Mouse (Mus musculus) forebrain, embryonic 14.5 days (tissue): ENCODE data around the gene Tnfsfm13. TPM values are rescaled to one million over a fixed set of nuclear protein-coding genes. Genes with fewer than 3 reads are reported as not detected.

ENCODE experiments used
- ATAC-seq: fragments of 200-750 bp; cut with Nextera tagmentation; 2 replicates; pipeline ENCODE4 v1.8.0; 2017; ENCODE audit warnings: mild to moderate bottlenecking, moderate library complexity
- DNase-seq: peaks from one replicate; pipeline ENCODE4 v3.0.0-alpha.2; 2015; ENCODE audit warnings: low spot score
- H3K27ac ChIP-seq: fragments of 300-500 bp; sonication (generic); 2 replicates; pipeline ENCODE4 v1.5.1; 2014; ENCODE audit warnings: low read depth, mild to moderate bottlenecking, control low read depth, low read length, moderate library complexity
- H3K27me3 ChIP-seq: fragments of 300-500 bp; sonication (generic); replicated peaks from 2 replicates; pipeline ENCODE4 v1.6.1; 2014; ENCODE audit warnings: low read length, control low read depth, mixed read lengths; ENCODE audit not compliant: control insufficient read depth, insufficient read depth
- H3K36me3 ChIP-seq: fragments of 300-500 bp; sonication (generic); 2 replicates; pipeline ENCODE4 v1.6.1; 2014; ENCODE audit warnings: low read length, control low read depth; ENCODE audit not compliant: control insufficient read depth, insufficient read depth
- H3K4me1 ChIP-seq: fragments of 300-500 bp; sonication (generic); 2 replicates; pipeline ENCODE4 v1.6.1; 2014; ENCODE audit warnings: antibody characterized with exemption, low read length, control low read depth; ENCODE audit not compliant: control insufficient read depth, insufficient read depth
- H3K4me2 ChIP-seq: fragments of 300-500 bp; sonication (generic); 2 replicates; pipeline ENCODE4 v1.6.1; 2014; ENCODE audit warnings: mild to moderate bottlenecking, control low read depth, low read length
- H3K4me3 ChIP-seq: fragments of 300-500 bp; sonication (generic); 2 replicates; pipeline ENCODE4 v1.5.1; 2014; ENCODE audit warnings: low read depth, low read length, control low read depth
- H3K9ac ChIP-seq: fragments of 300-500 bp; sonication (generic); 2 replicates; pipeline ENCODE4 v1.6.1; 2014; ENCODE audit warnings: mild to moderate bottlenecking, low read length, control low read depth, moderate library complexity
- H3K9me3 ChIP-seq: fragments of 300-500 bp; sonication (generic); replicated peaks from 2 replicates; pipeline ENCODE4 v1.6.1; 2016; ENCODE audit warnings: low read length, control low read depth, mixed read lengths; ENCODE audit not compliant: control insufficient read depth
- WGBS: fragments of 180-500 bp; shearing (Covaris S2); extraction: QIAGEN DNeasy Blood & Tissue Kit; methylation state at CpG from one replicate; pipeline ENCODE4 v1.1.7; 2014; 5-methylcytosine and 5-hydroxymethylcytosine counted together
- polyA plus RNA-seq: library from polyadenylated mRNA; unstranded; fragments of >200 nt; fragmentation: Nextera tagmentation; extraction: Ambion mirVana; gene quantifications from 2 replicates; pipeline ENCODE4 v1.2.1, GENCODE M21; 2014

Tnfsfm13 gene
- polyA plus RNA-seq, 1 experiment from 2014 or later: 1.5 TPM

GRCm38 (mm10) chr11:69685526-69686148 is 10.3 kb downstream of the Tnfsfm13 start, which contains the start of gene Tnfsf13:
Gene Tnfsf13 (minus strand): TSS chr11:69685784.
- H3K4me3 ChIP-seq: no peak within 1 kb of the TSS
- no peaks in the 10 kb centered on the region for H3K36me3 ChIP-seq
- WGBS: 51% methylated on average over 10 of the region's 10 CpGs
- H3K27ac ChIP-seq: peak within 1 kb of the TSS; percentile 52
- H3K4me1 ChIP-seq: peaks cover 19% of the 10 kb centered on the region
- H3K9ac ChIP-seq: peak within 1 kb of the TSS; percentile 29; the same call in 1 of the 2 replicates
- no peak for ATAC-seq
- no peak within 1 kb of the TSS for H3K4me2 ChIP-seq
- no peaks in the 10 kb centered on the region for H3K9me3 ChIP-seq
- DNase-seq: peak; percentile 45
- H3K27me3 ChIP-seq: no peaks in the 10 kb centered on the region

- H3K9ac ChIP-seq: no peak overlapping the region
- no peaks in the 10 kb centered on the region for H3K9me3 ChIP-seq
- 79% methylated on average over 6 of the region's 6 CpGs for WGBS
- ATAC-seq: no peak
- no peaks in the 10 kb centered on the region for H3K27me3 ChIP-seq
- peaks cover 23% of the 10 kb centered on the region for H3K4me1 ChIP-seq
- DNase-seq: no peak
- H3K4me3 ChIP-seq: no peak overlapping the region
- no peak overlapping the region for H3K27ac ChIP-seq
- H3K36me3 ChIP-seq: peaks cover 3% of the 10 kb centered on the region
- H3K4me2 ChIP-seq: no peak overlapping the region
Observed at GRCm38 (mm10) chr11:69684936-69685335, 11.0 kb downstream of the Tnfsfm13 start.

- no peak for DNase-seq
- no peak overlapping the region for H3K4me3 ChIP-seq
- H3K4me1 ChIP-seq: peaks cover 25% of the 10 kb centered on the region
- H3K9me3 ChIP-seq: no peaks in the 10 kb centered on the region
- ATAC-seq: no peak
- H3K9ac ChIP-seq: no peak overlapping the region
- peaks cover 10% of the 10 kb centered on the region for H3K36me3 ChIP-seq
- H3K4me2 ChIP-seq: no peak overlapping the region
- no peaks in the 10 kb centered on the region for H3K27me3 ChIP-seq
- 80% methylated on average over 12 of the region's 12 CpGs for WGBS
- H3K27ac ChIP-seq: no peak overlapping the region
Observed at GRCm38 (mm10) chr11:69684128-69684745, 11.7 kb downstream of the Tnfsfm13 start.

- Histone ChIP-seq H3K27ac (peak overlapping the region; percentile 93; the same call in 1 of the 2 replicates), H3K9ac (no peak overlapping the region), H3K36me3 (peaks cover 14% of the 10 kb centered on the region), H3K27me3 (no peaks in the 10 kb centered on the region), H3K4me3 (no peak overlapping the region), H3K4me1 (peaks cover 25% of the 10 kb centered on the region), H3K4me2 (peak overlapping the region; percentile 97; the same call in 1 of the 2 replicates), H3K9me3 (no peaks in the 10 kb centered on the region)
- 84% methylated on average over 7 of the region's 7 CpGs for WGBS
- DNase-seq (no peak), ATAC-seq (no peak)
Observed at GRCm38 (mm10) chr11:69683576-69683975, 12.3 kb downstream of the Tnfsfm13 start.

GRCm38 (mm10) chr11:69682840-69683533 is 12.9 kb downstream of the Tnfsfm13 start:
- peak overlapping the region; percentile 57 for H3K9ac ChIP-seq
- peaks cover 25% of the 10 kb centered on the region for H3K4me1 ChIP-seq
- H3K36me3 ChIP-seq: peaks cover 20% of the 10 kb centered on the region
- WGBS: 22% methylated on average over 12 of the region's 12 CpGs
- H3K4me2 ChIP-seq: peak overlapping the region; percentile 97
- DNase-seq: peak; percentile 96
- H3K27me3 ChIP-seq: no peaks in the 10 kb centered on the region
- ATAC-seq: peak; percentile 46
- peak overlapping the region; percentile 93 for H3K27ac ChIP-seq
- H3K4me3 ChIP-seq: no peak overlapping the region
- no peaks in the 10 kb centered on the region for H3K9me3 ChIP-seq

- Histone ChIP-seq H3K4me2 (peak overlapping the region; percentile 97), H3K9me3 (no peaks in the 10 kb centered on the region), H3K4me1 (peaks cover 25% of the 10 kb centered on the region), H3K27ac (peak overlapping the region; percentile 93), H3K27me3 (no peaks in the 10 kb centered on the region), H3K36me3 (peaks cover 26% of the 10 kb centered on the region), H3K4me3 (peak overlapping the region; percentile 63), H3K9ac (peak overlapping the region; percentile 64)
- peak; percentile 21 for ATAC-seq
- 26% methylated on average over 24 of the region's 24 CpGs for WGBS
- no peak for DNase-seq
Observed at GRCm38 (mm10) chr11:69682209-69682839, 13.6 kb downstream of the Tnfsfm13 start.

- Histone ChIP-seq H3K4me2 (peak within 1 kb of the TSS; percentile 97), H3K27me3 (no peaks in the 10 kb centered on the region), H3K9ac (peak within 1 kb of the TSS; percentile 79), H3K36me3 (peaks cover 34% of the 10 kb centered on the region), H3K4me3 (peak within 1 kb of the TSS; percentile 63), H3K4me1 (peaks cover 25% of the 10 kb centered on the region), H3K27ac (peak within 1 kb of the TSS; percentile 93), H3K9me3 (no peaks in the 10 kb centered on the region)
- WGBS: under 1% methylated on average over 72 of the region's 80 CpGs
- DNase-seq: peak; percentile 99
- peak; percentile 98 for ATAC-seq
Observed at GRCm38 (mm10) chr11:69681314-69682208, 14.3 kb downstream of the Tnfsfm13 start, which contains the start of gene Senp3. Gene Senp3 (minus strand): TSS chr11:69682084.
